Mouse (Mus musculus): ENCODE data around the gene Stxbp1.

The Stxbp1 gene

DNA sequence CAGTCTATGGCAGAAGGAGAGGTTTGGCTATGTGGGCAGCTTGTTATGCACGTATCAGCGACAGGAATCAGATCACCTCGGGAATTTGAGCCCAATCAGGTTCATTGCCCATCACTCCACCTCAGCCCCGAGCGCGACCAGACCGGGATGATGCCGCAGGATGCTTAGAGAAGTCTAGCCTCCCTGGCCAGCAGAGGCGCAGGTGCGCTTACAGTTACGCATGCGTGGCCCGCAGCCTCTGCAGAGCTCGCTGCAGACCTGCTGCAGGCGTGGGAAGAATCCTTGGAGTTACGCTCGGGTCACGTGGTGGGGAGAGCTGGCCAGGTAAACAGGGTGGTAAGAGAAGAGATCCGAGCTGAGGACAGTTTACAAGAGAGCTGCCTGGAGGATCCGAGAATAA, 5.1 kb upstream of the Stxbp1 start:
- in situ Hi-C loops (cut with MboI; ENCODE audit: low pct_unique_long_range_greater_than_20kb in 1 of 2, low sequenced_read_pairs in 2 of 2, unreplicated experiment in 1 of 2) = loop anchor here (5.0 kb wide), 2 partner anchors 70 to 75 kb away; partner anchors contain the start of genes Cfap157 (in 1 of the 2), Ptrh1 (in 1 of the 2) and Ttc16 (in 1 of the 2)

DNA sequence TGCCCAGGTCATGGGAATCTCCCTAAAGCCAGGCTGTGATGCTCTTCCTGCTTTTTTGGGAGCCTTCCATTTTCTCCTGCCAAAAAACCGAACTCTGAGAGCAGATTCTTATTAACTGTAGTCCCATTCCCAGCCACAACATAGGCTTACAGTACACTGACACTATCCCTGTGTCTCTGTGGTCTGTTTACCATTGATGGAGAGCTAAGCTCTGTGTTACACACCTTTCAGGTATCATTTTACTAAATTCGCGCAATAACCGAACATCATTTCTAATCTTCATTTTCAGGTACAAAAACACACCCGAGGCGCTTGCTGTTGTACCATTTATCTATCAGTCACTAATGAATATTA, 400 bp upstream of the Stxbp1 start:
- in situ Hi-C loops (cut with MboI; ENCODE audit: low pct_unique_long_range_greater_than_20kb in 1 of 2, low sequenced_read_pairs in 2 of 2, unreplicated experiment in 1 of 2) = no loop called here

DNA sequence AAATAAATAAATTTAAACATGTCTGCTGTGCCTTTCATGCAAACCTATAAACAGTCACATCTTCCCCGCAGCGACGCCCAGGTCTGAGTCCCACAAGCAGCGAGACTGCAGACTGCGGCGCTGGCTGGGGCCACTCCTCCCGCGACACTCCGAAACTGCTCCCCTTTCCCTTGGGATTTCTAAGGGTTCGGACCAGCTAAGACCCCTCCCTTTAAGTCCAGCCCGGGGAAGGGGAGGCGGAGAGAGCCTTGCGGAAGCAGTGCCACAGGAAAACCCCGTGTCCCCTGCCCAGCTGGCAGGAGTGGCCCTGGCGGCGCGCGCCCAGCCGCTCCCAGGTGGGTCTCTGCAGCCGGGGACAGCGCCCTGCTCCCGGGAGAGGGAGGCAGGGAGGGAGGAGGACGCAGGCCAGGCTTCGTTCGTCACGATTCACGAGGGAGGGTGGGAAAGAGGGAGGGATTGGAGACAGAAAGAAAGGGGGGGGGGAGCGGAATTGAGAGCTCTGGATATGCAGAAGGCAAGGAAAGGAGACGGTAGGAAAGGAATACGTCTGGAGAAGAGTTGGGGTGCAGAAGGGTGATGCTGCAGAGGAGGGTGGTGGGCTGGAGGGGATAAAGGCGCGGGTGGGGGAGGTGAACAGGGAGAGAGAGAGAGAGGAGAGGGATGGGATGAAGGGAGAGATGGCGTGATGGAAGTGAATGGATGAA, 792 bp downstream of the Stxbp1 start:
- in situ Hi-C loops (cut with MboI; ENCODE audit: low pct_unique_long_range_greater_than_20kb in 1 of 2, low sequenced_read_pairs in 2 of 2, unreplicated experiment in 1 of 2) = no loop called here

DNA sequence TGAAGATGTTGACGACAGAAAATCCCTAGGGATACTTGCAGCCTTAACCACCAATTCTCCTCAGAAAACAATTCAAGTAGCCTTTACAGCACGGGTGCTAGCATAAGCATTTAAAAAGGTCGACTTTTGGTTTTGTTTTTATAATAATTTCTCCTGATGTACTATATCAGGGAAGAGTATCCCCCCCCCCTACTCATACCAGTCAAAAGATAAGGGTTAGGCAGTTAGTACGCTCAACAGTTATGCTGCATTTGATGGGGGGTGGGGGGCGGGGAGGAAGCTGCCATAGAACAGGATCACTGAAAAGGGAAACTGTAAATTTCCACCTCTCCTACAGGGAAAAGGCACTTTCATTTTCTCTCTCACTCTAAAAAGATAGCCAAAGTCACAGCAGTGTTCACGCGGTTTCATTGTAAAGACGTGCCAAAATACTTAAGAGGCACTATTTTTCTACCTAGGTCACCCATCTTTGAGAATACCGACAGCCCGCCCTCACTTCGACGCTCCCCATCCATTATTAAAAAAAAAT, 1.4 kb downstream of the Stxbp1 start:
- in situ Hi-C loops (cut with MboI; ENCODE audit: low pct_unique_long_range_greater_than_20kb in 1 of 2, low sequenced_read_pairs in 2 of 2, unreplicated experiment in 1 of 2) = no loop called here

DNA sequence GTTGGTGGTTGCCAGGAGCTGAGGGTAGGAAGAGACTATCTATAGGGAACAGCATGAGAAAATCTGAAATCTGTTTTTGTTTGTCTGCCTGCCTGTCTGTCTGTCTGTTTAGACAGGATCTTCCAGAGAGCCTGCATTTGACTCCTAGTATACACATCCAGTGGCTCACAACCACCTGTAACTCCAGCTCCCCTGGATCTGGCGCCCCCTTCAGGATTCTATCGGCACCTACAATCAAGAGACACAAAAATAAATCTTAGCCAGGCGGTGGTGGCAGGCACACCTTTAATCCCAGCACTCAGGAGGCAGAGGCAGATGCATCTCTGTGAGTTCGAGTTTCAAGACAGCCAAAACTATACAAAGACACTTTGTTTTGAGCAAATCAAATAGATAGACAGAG, 4.5 kb downstream of the Stxbp1 start:
- in situ Hi-C loops (cut with MboI; ENCODE audit: low pct_unique_long_range_greater_than_20kb in 1 of 2, low sequenced_read_pairs in 2 of 2, unreplicated experiment in 1 of 2) = no loop called here

DNA sequence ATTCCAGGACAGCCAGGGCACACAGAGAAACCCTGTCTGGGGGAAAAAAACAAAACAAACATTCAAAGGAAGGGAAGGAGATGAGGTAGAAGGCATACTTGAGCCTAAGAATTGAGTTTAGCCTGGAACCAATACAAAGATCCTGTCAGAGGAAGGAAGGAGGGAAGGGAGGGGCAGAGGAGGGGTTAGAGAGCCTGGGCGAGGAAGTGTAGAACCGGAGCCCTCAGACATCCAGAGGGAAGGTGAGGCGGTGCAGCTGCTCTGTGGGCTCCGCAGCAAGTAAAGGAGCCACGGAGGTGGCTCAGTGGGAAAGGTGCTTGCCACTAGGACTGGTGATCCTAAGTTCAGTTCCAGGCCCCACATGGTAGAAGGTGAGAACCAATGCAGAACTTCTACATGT, 5.9 kb downstream of the Stxbp1 start:
- in situ Hi-C loops (cut with MboI; ENCODE audit: low pct_unique_long_range_greater_than_20kb in 1 of 2, low sequenced_read_pairs in 2 of 2, unreplicated experiment in 1 of 2) = no loop called here

DNA sequence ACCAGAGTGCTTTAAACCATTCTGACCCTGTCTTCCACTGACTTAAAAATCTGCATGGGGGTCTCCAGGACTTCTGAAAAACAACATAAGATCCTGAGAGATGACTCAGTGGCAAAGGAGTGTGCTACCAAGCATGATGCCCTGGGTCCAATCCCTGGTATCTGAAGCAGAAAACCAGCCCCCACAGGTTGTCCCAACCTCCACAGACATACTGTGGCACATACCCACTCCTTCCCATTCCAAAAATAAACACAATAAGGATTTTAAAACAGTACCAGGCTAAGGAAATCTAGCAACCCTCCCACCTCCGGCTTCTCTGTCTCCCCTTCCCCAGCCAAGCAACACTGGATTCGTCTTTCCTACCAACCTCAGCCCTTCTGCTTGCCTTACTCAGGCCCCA, 7.8 kb downstream of the Stxbp1 start:
- in situ Hi-C loops (cut with MboI; ENCODE audit: low pct_unique_long_range_greater_than_20kb in 1 of 2, low sequenced_read_pairs in 2 of 2, unreplicated experiment in 1 of 2) = no loop called here

DNA sequence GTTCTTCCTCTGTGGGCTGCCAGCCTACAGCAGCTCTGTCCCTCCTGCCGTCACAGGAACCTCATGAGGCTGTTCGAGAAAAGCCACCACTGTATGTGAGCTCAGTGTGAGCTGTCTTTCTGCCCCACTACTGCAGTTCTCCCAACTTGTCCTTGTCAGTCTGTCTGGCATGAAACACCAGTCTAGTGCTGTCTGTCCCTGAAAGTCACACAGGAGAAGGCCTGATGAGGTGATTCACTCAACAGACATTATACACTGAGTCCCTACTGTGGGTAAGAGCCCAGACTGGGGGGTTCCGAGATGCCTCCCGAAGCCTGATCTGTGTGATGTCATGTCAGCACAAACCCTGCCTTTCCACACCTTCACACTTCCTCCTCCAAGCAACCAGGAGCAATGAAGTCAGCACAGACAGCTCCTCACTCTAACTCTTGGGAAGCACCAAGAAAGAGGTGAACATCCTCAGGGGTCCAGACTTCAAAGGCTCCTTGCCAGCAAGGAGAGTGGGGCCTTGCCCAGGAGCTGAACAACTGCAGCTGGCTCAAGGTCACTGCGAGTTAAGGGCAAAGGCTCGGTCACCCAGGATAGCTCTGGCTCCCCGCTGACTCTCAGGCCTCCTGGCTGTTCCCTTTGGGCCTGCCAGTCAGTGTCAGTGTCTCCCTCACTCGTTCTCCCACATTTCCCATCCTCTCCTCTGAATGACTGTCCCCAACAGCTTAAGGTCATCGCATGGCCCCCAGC, 8.7 kb downstream of the Stxbp1 start:
- in situ Hi-C loops (cut with MboI; ENCODE audit: low pct_unique_long_range_greater_than_20kb in 1 of 2, low sequenced_read_pairs in 2 of 2, unreplicated experiment in 1 of 2) = no loop called here

DNA sequence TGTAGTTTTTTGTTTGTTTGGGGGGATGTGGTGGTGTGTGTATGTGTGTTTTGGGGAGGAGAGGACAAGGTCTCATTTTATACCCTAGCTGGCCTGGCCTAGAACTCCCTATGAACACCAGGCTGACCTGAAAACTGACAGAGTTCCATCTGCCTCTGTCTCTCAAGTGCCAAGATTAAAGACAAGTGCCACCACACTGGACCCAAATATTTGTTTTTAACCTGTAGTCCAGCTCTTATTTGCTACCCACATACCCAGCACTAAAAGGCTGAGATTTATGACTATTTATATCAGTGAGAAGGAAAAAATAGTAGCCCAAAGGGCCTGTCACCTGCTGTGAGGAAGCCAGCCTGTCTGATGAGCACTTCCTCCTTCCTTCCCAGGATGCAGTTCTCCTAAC, 11.5 kb downstream of the Stxbp1 start:
- in situ Hi-C loops (cut with MboI; ENCODE audit: low pct_unique_long_range_greater_than_20kb in 1 of 2, low sequenced_read_pairs in 2 of 2, unreplicated experiment in 1 of 2) = no loop called here

DNA sequence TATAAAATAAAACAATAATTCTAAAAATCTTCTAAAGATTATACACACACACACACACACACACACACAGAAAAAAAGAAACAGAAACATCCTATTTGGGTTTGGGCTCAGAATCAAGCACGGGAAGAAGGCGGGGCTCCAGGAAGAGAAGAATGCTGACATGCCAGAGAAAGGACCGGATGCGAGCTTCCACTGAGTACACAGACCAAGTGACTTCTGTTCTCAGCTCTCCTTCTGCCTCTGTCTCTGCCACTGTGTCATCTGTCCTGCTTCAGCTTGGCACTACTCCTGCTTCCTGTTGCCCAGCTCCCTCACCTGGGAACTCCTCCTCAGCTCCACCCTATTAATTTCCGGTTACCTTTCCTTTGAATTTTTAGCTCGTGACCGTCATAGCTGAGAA, 12.5 kb downstream of the Stxbp1 start:
- in situ Hi-C loops (cut with MboI; ENCODE audit: low pct_unique_long_range_greater_than_20kb in 1 of 2, low sequenced_read_pairs in 2 of 2, unreplicated experiment in 1 of 2) = no loop called here

DNA sequence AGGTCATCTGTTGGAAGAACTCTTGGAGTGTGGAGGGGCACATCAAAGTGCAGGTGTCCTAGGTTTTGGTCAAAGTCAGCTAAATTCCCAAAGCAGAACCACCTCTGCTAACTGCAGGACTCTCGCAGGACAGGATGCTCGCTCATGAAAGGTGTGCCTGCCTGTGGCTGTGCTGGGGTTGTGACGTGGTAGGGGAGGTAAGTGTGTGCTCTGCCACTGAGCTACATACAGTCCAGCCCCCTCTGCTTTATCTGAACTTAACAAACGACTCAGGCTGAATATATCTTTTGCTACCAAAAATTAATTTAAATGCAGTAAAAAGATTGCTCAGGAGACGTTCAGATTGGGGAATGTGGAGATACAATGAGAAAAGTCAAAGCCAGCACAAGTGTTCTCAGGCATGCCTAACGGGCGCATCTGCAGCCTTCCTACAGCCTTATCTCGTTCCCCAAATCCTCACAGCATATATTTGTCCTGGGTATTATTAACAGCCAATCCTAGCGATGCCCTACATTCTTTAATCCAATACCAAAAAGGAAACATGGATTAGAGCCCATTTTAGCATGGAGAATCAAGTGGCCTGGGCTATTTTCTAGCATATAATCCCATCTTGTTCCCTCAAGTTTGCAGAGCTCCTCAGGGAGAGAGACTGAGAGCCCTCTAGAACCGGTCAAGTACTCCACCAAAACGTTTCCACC, 17.9 kb downstream of the Stxbp1 start:
- in situ Hi-C loops (cut with MboI; ENCODE audit: low pct_unique_long_range_greater_than_20kb in 1 of 2, low sequenced_read_pairs in 2 of 2, unreplicated experiment in 1 of 2) = no loop called here

DNA sequence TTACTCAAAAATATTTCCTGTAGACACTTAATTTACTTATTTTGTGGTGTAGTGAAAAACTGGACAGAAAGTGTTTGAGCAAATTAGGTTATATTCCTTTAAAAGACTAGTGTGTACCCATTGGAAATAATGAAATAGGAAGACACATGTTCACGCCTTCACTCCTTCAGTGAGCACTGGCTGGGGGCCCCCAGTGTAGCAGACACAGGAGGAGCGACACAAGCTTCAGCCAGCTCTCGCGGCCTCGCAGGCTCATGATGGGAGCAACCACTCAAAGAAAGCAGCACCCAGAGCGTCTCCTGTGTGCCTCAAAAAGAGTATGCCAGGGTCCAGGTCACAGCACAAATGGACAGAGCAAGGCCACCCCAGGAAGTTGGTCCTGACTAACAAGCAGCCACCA, 21.2 kb downstream of the Stxbp1 start:
- in situ Hi-C loops (cut with MboI; ENCODE audit: low pct_unique_long_range_greater_than_20kb in 1 of 2, low sequenced_read_pairs in 2 of 2, unreplicated experiment in 1 of 2) = no loop called here

DNA sequence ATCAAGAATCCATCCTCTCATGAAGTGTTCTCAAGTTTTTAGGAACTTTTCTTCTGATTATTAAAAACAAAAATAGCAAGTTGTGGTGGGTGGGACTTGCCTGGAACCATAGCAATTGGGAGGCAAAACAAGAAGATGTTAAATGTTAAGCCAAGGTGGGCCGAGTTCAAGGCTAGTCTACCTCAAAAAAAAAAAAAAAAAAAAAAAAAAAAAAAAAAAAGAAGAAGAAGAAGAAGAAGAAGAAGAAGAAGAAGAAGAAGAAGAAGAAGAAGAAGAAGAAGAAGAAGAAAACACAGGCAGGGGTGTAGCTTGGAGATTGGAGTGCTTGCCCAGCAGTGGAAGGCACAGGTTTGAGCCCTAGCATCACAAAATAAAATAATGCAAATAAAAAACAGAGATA, 22.3 kb downstream of the Stxbp1 start:
- in situ Hi-C loops (cut with MboI; ENCODE audit: low pct_unique_long_range_greater_than_20kb in 1 of 2, low sequenced_read_pairs in 2 of 2, unreplicated experiment in 1 of 2) = no loop called here

DNA sequence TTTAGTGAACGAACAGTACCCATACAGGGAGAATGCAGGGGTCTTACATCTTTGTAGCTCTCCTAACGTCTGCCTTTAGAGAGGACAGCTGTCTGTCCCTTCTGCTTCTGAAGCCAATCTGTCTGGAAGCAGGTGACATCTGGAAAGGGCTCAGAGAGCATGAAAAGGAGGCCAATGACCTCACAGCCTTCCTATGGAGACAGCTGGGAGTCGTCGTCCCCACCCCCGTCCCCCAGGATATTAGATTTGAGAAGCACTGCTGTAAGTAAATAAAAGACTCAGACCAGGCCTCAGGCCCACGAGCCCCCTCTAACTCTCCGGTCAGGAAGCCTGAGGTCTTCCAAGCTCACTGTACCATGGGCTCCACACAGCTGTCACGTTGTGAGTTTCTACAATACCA, 22.9 kb downstream of the Stxbp1 start:
- in situ Hi-C loops (cut with MboI; ENCODE audit: low pct_unique_long_range_greater_than_20kb in 1 of 2, low sequenced_read_pairs in 2 of 2, unreplicated experiment in 1 of 2) = no loop called here

DNA sequence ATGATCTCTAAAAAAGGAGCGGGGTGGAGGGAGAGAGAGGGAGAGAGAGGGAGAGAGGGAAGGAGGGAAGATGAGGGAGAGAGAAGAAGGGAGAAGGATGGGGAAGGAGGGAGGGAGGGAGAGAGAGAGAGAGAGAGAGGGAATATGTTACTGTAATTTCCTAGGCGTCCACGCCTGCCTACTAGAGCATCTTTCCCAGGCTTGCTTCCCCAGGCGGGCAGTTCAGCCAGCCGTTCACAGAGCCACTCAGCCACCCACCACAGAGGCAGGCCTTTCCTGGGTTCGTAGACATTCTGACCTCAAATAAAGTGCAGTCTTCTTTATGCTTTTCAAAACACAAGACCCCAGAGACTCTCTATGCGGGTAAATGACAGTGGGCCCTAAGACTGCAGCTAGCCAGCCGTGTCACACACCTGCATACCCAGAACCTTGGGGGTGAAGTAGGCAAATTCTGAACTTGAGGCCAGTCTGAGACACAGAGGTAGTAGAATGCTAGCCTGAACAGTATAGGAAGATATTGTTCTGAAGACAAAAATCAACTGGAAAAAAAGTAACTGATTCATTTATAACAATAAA, 23.4 kb downstream of the Stxbp1 start:
- in situ Hi-C loops (cut with MboI; ENCODE audit: low pct_unique_long_range_greater_than_20kb in 1 of 2, low sequenced_read_pairs in 2 of 2, unreplicated experiment in 1 of 2) = no loop called here

DNA sequence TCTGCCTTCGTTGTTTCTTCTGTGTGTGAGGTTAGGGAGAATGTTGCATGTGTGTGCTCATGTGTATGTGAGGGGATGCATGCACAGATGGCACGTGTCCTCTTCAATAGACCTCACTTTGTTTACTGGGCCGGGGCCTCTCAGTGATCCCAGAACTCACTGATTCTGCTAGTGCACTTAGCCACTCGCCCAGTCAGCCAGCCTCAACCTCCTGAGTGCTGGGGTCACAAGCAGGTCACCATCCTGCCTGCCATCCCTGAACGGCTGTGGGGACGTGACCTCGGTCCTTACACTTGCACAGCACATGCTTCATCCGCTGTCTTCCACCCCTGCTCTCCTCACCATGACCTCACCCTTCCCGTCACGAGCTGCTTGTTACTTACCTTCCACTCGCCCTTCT, 23.9 kb downstream of the Stxbp1 start:
- in situ Hi-C loops (cut with MboI; ENCODE audit: low pct_unique_long_range_greater_than_20kb in 1 of 2, low sequenced_read_pairs in 2 of 2, unreplicated experiment in 1 of 2) = no loop called here

DNA sequence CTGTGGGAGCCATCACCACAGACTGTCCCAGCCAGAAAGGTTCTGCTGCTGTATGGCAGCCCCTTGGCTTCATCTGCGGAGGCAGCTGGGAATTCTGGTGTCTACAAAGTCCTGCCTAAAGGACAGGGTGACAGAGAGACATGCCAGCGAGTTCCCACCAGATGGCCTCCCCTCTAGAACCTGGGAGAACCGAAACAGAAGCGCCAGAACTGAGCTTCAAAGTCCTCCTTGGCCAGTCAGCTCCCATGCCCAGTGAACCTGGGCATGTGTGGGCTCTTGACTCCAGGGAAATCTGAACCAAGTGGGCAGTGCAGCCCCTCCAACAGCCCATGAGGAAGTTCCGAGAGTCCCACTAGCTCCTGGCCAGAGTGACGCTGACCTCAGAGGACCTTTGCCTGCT, 24.4 kb downstream of the Stxbp1 start:
- in situ Hi-C loops (cut with MboI; ENCODE audit: low pct_unique_long_range_greater_than_20kb in 1 of 2, low sequenced_read_pairs in 2 of 2, unreplicated experiment in 1 of 2) = no loop called here

DNA sequence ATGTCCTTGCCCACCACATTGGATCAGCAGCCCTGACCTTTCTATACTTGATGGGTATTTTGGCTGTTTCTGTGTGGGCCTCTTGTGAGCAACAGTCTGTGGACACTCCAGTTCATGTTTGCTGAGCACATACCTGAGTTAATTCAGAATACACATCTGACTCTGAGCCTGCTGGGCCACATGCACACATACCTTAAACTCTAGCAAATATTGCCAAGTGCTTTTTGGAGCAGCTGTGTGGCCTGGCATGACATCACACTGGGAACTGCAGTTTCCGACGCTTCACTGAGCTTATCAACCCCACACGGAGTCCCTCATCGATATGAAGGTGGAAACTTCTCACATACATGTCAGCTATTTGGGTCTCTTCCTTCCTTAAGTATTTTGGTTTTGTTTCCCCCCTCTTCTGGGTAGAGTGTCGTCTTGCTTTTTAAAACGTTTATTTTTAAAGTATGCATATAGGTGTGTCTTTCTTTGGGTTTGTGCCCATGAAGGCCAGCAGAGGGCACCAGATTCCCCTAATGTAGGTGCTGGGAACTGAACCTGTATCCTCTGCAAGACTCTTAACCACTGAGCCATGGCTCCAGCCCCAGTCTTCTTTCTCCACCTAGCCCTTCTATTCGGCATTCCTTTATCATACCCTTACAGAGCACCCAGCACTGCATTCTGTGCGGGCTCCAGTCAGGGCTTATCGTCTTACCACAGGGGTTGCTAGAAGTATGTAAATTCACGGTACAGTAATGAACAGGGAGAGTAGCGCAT, 25.8 kb downstream of the Stxbp1 start:
- in situ Hi-C loops (cut with MboI; ENCODE audit: low pct_unique_long_range_greater_than_20kb in 1 of 2, low sequenced_read_pairs in 2 of 2, unreplicated experiment in 1 of 2) = no loop called here

Measured in mouse embryonic stem cell (cell line).